Mouse (Mus musculus): ENCODE data around the gene Relch. TPM values are rescaled to one million over a fixed set of nuclear protein-coding genes. Genes with fewer than 3 reads are reported as not detected.
"Not testable (repeated sequence)": the region's sequence is repeated elsewhere in the genome, so short reads cannot be mapped to it uniquely, and the experiment has no call there.

Gene Relch
- polyA plus RNA-seq, 1 experiment from 2014 or later = 42.8 TPM

DNA sequence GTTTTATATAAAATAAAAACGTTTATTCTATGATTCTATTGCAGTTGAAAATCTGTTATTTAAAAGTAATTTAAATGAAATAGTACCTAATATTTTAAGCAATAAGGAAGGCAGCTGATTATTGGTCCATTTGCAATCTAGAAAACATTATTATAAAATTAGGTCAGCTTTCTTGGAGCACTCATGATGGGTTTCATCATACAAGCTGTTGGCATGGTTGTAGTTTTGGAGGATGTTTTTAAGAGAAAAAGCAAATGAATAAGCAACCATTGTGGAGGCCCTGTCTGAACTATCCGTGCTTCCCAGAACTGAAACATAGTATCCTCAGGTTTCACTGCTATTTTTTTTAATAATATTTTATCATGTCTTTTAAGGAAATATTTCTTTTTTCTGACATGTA lies 31.9 kb downstream of the Relch start:
- Histone ChIP-seq H3K27ac (replicated peaks) (no peak overlapping the region), H3K4me3 (no peak overlapping the region), H3K4me2 (replicated peaks) (no peak overlapping the region), H3K4me1 (no peaks in the 10 kb centered on the region), H3K27me3 (no peaks in the 10 kb centered on the region), H3K36me3 (peaks cover 7% of the 10 kb centered on the region; the same call in 1 of the 2 replicates), H3K9me3 (no peaks in the 10 kb centered on the region), H3K9ac (replicated peaks) (no peak overlapping the region)
- whole genome bisulfite sequencing = 84% methylated on average over 2 of the region's 2 CpGs
- ATAC-seq (ENCODE audit: low FRiP score, low read depth) = no peak

DNA sequence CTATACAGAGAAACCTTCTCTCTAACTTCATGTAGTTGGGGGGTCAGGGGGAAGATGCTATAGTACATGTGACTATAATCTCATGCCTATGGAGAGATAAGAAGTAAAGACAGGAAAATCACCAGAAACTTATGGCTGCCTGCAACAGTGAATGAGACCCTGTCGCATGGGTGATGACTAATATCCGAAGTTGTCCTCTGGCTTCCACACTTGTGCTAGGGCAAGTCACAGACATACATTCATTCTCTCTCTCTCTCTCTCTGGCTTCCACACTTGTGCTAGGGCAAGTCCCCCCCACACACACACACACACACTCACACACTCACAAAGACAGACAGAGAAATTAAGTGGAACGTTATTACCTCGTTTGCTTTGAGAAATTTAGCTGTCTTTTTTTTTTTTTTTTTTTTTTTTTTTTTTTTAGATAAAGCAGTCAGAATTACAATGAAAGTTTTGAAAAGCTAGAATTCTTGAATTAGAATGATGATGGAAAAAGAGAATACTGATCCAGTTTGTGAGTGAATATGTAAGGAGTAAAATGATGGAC lies 37.4 kb downstream of the Relch start:
- WGBS = 95% methylated on average over 4 of the region's 4 CpGs
- Histone ChIP-seq H3K27ac (replicated peaks) (no peak overlapping the region), H3K27me3 (no peaks in the 10 kb centered on the region), H3K4me1 (no peaks in the 10 kb centered on the region), H3K36me3 (peaks cover 4% of the 10 kb centered on the region; the same call in 1 of the 2 replicates), H3K9ac (replicated peaks) (no peak overlapping the region), H3K4me2 (replicated peaks) (no peak overlapping the region), H3K4me3 (no peak overlapping the region), H3K9me3 (no peaks in the 10 kb centered on the region)
- ATAC-seq (ENCODE audit: low FRiP score, low read depth) = no peak

DNA sequence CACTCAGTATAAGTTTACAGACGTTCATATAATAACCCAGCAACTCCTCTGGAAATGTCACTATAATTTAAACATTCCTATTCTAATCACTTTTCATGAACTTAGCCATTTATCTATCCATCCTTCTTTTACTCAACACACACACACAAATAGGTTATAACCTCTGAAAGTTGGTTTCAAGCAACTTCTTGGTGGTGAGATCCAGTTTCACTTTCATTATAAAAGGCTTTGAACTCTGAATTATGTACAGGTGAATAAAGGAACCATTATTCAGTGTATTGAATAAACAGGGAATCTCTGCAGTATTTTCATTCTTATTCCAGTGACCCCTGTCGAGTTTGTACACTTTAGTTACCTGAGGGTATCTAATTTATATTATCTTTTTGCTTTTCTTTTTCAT lies 45.8 kb downstream of the Relch start:
- WGBS = 78% methylated on average over 2 of the region's 2 CpGs
- Histone ChIP-seq H3K36me3 (peaks cover 14% of the 10 kb centered on the region), H3K4me1 (no peaks in the 10 kb centered on the region), H3K27me3 (no peaks in the 10 kb centered on the region), H3K4me3 (no peak overlapping the region), H3K9ac (replicated peaks) (no peak overlapping the region), H3K9me3 (no peaks in the 10 kb centered on the region), H3K4me2 (replicated peaks) (no peak overlapping the region), H3K27ac (replicated peaks) (no peak overlapping the region)
- ATAC-seq (ENCODE audit: low FRiP score, low read depth) = no peak

DNA sequence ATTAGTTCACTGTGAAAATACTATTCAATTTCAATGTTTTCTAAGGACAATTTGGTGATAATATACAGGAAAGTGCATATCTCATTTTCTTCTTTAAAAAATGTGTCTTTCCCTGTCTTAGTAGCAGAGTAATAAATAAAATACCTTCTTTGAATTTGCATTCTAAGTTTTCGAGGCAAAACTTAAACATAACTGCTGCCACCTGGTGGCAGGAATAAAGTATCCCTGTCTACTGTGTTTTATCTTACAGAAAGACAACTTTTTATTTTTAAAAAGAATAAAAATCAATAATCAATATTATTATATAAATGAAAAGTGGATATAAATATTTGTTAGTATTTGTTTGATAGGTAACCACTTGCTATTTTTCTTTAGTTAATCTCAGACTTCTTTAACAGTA lies 47.6 kb downstream of the Relch start:
- Histone ChIP-seq H3K36me3 (peaks cover 21% of the 10 kb centered on the region), H3K4me3 (no peak overlapping the region), H3K4me1 (no peaks in the 10 kb centered on the region), H3K9me3 (no peaks in the 10 kb centered on the region), H3K4me2 (replicated peaks) (no peak overlapping the region), H3K9ac (replicated peaks) (no peak overlapping the region), H3K27ac (replicated peaks) (no peak overlapping the region), H3K27me3 (no peaks in the 10 kb centered on the region)
- ATAC-seq (ENCODE audit: low FRiP score, low read depth) = no peak
- WGBS = 45% methylated on average over 1 of the region's 1 CpGs

DNA sequence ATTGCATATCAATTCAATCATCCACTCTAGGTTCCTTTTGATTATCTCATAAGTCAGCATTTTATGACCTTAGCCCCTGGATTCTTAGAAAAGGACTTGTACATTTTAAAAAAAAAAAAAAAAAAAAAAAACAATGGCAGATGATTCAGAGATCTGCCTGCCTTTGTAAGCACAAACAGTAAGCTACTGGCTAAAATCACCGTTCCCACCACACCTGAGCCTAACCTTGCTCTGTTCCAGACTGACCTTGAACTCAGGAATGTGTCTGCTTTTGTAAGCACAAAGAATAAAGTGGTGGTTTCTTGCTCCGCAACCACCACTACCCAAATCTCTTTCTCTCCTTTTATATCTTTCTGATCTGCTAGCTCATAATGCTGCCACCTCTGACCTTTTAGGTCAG lies 49.2 kb downstream of the Relch start:
- no peak overlapping the region for H3K9ac ChIP-seq (replicated peaks)
- H3K27me3 ChIP-seq = no peaks in the 10 kb centered on the region
- no peak overlapping the region for H3K27ac ChIP-seq (replicated peaks)
- no peak overlapping the region for H3K4me3 ChIP-seq
- peaks cover 15% of the 10 kb centered on the region; the same call in 1 of the 2 replicates for H3K36me3 ChIP-seq
- WGBS = 98% methylated on average over 2 of the region's 2 CpGs
- H3K9me3 ChIP-seq = no peaks in the 10 kb centered on the region
- H3K4me2 ChIP-seq (replicated peaks) = no peak overlapping the region
- no peaks in the 10 kb centered on the region for H3K4me1 ChIP-seq
- ATAC-seq (ENCODE audit: low FRiP score, low read depth) = no peak

DNA sequence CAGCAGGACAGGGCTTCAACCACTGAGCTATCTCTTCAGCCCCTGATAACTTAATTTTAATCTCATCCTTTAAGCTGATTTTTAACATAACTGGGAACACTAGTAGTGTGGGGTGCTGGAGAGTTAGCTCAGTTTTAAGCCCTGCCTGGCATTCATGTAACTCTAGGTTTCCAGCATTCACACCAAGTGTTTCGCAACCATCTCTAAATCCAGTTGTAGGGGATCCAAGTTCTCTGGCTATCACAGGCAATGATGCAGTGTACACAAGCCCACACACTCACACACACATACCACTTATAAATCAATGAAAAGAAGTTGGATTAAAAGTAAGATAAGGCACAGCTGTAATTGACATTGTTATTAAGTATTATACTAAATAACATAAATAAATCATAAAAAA lies 54.7 kb downstream of the Relch start:
- ATAC-seq (ENCODE audit: low FRiP score, low read depth) = no peak
- no peaks in the 10 kb centered on the region for H3K4me1 ChIP-seq
- H3K4me3 ChIP-seq = no peak overlapping the region
- H3K36me3 ChIP-seq = peaks cover 24% of the 10 kb centered on the region
- no peak overlapping the region for H3K9ac ChIP-seq (replicated peaks)
- H3K27me3 ChIP-seq = no peaks in the 10 kb centered on the region
- no peaks in the 10 kb centered on the region for H3K9me3 ChIP-seq
- H3K27ac ChIP-seq (replicated peaks) = no peak overlapping the region
- H3K4me2 ChIP-seq (replicated peaks) = no peak overlapping the region
- WGBS = 97% methylated on average over 1 of the region's 1 CpGs

DNA sequence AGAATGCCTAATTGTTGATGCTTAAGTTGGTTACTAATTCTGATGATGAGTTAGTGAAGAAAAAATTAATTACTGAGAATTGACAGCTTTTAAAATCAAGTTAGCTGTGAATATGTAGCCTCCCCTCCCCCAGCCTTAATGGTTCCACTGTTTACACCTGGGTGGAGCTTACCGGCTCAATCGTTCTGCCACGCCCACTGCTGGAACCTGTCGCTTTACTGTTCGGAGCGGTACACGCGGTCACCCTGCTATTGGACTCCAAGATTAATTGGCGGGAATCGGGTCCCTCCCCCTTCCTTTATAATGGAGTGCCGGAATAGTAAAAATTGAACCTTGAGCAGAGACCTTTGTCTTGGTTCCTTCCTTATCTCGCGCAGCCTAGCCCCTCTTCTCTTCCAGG lies 65.6 kb downstream of the Relch start:
- H3K36me3 ChIP-seq = peaks cover 23% of the 10 kb centered on the region
- not testable (repeated sequence) for H3K9ac ChIP-seq (replicated peaks); H3K4me1 ChIP-seq; H3K4me2 ChIP-seq (replicated peaks); ATAC-seq (ENCODE audit: low FRiP score, low read depth); H3K9me3 ChIP-seq; H3K27me3 ChIP-seq; H3K4me3 ChIP-seq; H3K27ac ChIP-seq (replicated peaks)
- WGBS = 94% methylated on average over 13 of the region's 13 CpGs

DNA sequence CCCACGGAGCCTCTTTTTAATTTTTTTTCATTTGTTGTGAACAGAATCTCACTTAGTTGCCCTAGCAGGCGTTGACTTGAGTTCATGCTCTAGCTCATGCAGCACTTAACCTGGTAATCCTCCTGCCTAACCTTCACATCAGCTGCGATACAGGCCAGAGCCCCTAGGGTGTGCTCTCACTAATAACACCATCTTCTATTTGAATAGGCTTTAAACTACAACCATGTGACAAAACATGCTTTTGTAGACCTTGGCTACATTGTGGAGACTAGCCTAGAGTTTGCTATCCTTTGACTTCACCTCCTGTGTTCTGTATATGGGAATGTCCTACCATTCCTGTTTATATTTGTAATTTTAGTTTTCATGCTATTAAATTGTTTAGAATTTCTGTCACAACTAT lies 71.7 kb downstream of the Relch start:
- peaks cover 23% of the 10 kb centered on the region for H3K36me3 ChIP-seq
- no peak overlapping the region for H3K4me2 ChIP-seq (replicated peaks)
- ATAC-seq (ENCODE audit: low FRiP score, low read depth) = no peak
- WGBS = 72% methylated on average over 3 of the region's 3 CpGs
- no peak overlapping the region for H3K4me3 ChIP-seq
- no peak overlapping the region for H3K27ac ChIP-seq (replicated peaks)
- no peaks in the 10 kb centered on the region for H3K4me1 ChIP-seq
- H3K9me3 ChIP-seq = no peaks in the 10 kb centered on the region
- H3K9ac ChIP-seq (replicated peaks) = no peak overlapping the region
- H3K27me3 ChIP-seq = no peaks in the 10 kb centered on the region

DNA sequence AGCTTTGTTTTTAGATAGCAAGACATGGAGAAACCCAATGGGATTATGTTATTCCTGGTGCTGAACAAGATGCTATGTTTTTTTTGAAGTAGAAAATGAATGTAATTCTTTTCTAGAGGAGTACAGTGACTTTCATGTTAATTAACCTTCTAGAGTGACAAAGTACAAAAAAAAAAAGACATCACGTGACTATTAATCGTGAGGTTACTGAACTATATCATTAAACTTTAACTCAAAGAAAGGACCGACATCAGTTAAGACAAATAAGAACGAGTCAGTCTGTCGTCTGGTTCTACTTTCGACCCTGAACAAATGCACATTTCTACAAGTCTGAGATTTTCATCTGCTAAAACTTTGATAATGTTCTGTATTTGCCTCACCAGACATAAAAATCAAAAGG lies 74.7 kb downstream of the Relch start:
- Histone ChIP-seq H3K4me2 (replicated peaks) (no peak overlapping the region), H3K9me3 (no peaks in the 10 kb centered on the region), H3K36me3 (peaks cover 39% of the 10 kb centered on the region), H3K4me1 (no peaks in the 10 kb centered on the region), H3K4me3 (no peak overlapping the region), H3K27ac (replicated peaks) (no peak overlapping the region), H3K9ac (replicated peaks) (no peak overlapping the region), H3K27me3 (no peaks in the 10 kb centered on the region)
- WGBS = 94% methylated on average over 6 of the region's 6 CpGs
- no peak for ATAC-seq (ENCODE audit: low FRiP score, low read depth)

DNA sequence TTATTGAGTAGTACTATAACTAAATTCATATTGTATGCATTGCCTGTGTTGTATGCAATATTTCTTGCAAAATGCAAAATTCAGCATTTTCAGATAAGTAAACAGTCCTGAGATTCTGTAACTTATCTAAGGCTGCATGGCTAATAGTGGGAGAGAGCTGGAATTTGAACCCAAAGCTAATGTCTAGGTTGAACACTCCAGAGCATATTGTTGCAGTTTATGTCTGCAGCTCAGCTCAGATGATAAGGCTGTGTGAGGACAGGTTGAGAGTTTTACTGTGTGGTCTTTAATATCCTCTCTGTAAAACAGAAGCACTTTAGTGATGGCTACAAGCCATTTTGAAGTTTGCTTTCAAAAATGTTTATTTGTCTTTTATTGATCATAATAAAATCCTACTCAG lies 75.8 kb downstream of the Relch start:
- no peak for ATAC-seq (ENCODE audit: low FRiP score, low read depth)
- H3K9me3 ChIP-seq = no peaks in the 10 kb centered on the region
- no peak overlapping the region for H3K27ac ChIP-seq (replicated peaks)
- H3K4me3 ChIP-seq = no peak overlapping the region
- no peak overlapping the region for H3K9ac ChIP-seq (replicated peaks)
- H3K36me3 ChIP-seq = peaks cover 44% of the 10 kb centered on the region
- no peaks in the 10 kb centered on the region for H3K4me1 ChIP-seq
- H3K27me3 ChIP-seq = no peaks in the 10 kb centered on the region
- H3K4me2 ChIP-seq (replicated peaks) = no peak overlapping the region

DNA sequence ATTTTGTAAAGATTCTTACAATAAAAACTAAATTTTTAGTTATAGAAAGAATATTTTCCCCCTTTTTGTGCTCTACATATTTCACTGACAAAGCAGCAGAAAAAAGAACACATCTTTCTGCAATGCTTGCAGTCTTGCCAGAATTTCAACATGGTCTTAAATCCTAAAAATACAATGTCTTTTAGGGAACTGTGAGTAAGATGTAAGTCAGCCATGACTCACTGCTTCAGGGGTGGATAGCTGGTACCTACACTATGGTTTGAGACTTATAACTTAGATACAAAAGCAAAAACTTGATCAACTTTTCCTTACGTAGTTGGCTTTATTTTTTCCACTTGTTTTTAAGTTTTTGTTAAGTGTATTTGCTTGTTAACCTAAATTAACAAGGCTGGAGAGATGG lies 78.8 kb downstream of the Relch start:
- H3K27ac ChIP-seq (replicated peaks) = no peak overlapping the region
- WGBS = 89% methylated on average over 1 of the region's 1 CpGs
- no peaks in the 10 kb centered on the region for H3K27me3 ChIP-seq
- H3K4me2 ChIP-seq (replicated peaks) = no peak overlapping the region
- no peak overlapping the region for H3K9ac ChIP-seq (replicated peaks)
- no peaks in the 10 kb centered on the region for H3K9me3 ChIP-seq
- H3K4me3 ChIP-seq = no peak overlapping the region
- ATAC-seq (ENCODE audit: low FRiP score, low read depth) = no peak
- H3K4me1 ChIP-seq = no peaks in the 10 kb centered on the region
- peaks cover 50% of the 10 kb centered on the region for H3K36me3 ChIP-seq

DNA sequence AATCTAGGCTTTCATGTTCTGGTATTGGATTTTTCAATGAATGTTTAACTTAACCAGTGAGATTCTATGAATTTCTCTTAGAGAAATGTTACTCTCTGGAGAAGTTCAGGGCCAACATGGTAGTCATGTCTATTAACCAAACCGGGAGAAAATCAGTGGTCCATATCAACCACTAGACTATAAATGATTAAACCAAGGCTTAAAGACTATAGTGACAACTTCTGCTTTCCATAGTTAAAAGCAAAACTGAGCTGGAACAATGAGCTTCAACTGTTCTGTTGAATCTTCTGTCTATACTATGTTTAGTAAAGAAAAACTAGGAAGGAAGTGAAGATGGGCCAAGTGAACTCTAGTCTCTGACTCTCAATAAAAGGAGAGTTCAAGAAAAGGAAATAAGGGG lies 82.8 kb downstream of the Relch start:
- WGBS = 92% methylated on average over 1 of the region's 1 CpGs
- Histone ChIP-seq H3K4me2 (replicated peaks) (no peak overlapping the region), H3K4me3 (no peak overlapping the region)

DNA sequence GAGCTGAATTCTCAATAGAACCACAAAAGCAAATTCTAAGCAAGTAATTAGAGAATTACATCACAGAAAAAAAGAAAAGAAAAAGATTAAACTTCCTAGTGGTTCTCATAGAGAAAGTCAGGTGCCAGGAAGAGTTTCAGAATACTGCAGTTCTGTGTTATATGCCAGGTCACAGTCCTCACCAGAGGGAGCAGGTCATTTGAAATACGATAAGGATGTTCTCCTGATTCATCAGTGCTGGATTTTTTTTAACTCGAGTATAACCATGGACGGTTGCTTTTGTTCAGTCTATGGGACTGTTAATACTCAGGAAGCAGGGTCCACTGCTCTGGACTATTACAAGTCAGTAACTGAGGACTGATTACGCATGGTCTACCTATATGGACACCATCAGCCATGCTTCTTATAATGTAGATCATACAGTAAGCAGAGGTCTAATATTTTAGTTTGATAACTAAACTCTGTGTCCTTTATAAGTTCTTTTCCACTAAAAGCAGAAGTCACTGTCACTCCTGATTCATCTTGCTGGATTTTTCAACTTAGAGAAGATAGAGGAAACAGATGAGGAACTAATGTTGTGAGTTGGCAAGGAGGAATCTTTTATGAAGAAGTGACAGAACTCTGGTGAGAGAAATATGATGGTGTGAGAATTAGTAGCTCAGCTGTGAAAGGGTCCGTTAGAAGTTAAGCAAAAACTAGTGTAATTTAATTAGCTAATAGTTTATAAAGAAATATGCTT lies 83.4 kb downstream of the Relch start:
- 88% methylated on average over 5 of the region's 5 CpGs for WGBS
- H3K36me3 ChIP-seq = peaks cover 43% of the 10 kb centered on the region
- no peak overlapping the region for H3K9ac ChIP-seq (replicated peaks)
- H3K9me3 ChIP-seq = no peaks in the 10 kb centered on the region
- H3K27me3 ChIP-seq = no peaks in the 10 kb centered on the region
- no peak overlapping the region for H3K27ac ChIP-seq (replicated peaks)
- ATAC-seq (ENCODE audit: low FRiP score, low read depth) = no peak
- no peak overlapping the region for H3K4me3 ChIP-seq
- H3K4me2 ChIP-seq (replicated peaks) = no peak overlapping the region
- no peaks in the 10 kb centered on the region for H3K4me1 ChIP-seq

More for the DNA sequence above, 82.8 kb downstream of the Relch start:
- Histone ChIP-seq H3K36me3 (peaks cover 49% of the 10 kb centered on the region), H3K4me1 (no peaks in the 10 kb centered on the region), H3K27ac (replicated peaks) (no peak overlapping the region), H3K9me3 (no peaks in the 10 kb centered on the region), H3K9ac (replicated peaks) (no peak overlapping the region), H3K27me3 (no peaks in the 10 kb centered on the region)
- ATAC-seq (ENCODE audit: low FRiP score, low read depth) = no peak
